Mouse (Mus musculus) forebrain, embryonic 14.5 days (tissue): ENCODE results near the gene Fosl1. TPM values are rescaled to one million over a fixed set of nuclear protein-coding genes. Genes with fewer than 3 reads are reported as not detected.
A peak's percentile ranks its signal among the peaks of the same experiment; 100 is the strongest.

Source experiments
- ATAC-seq: fragments of 200-750 bp; cut with Nextera tagmentation; 2 replicates; pipeline ENCODE4 v1.8.0; 2017; ENCODE audit warnings: mild to moderate bottlenecking, moderate library complexity
- DNase-seq: peaks from one replicate; pipeline ENCODE4 v3.0.0-alpha.2; 2015; ENCODE audit warnings: low spot score
- H3K27ac ChIP-seq: fragments of 300-500 bp; sonication (generic); 2 replicates; pipeline ENCODE4 v1.5.1; 2014; ENCODE audit warnings: low read depth, mild to moderate bottlenecking, control low read depth, low read length, moderate library complexity
- H3K27me3 ChIP-seq: fragments of 300-500 bp; sonication (generic); replicated peaks from 2 replicates; pipeline ENCODE4 v1.6.1; 2014; ENCODE audit warnings: low read length, control low read depth, mixed read lengths; ENCODE audit not compliant: control insufficient read depth, insufficient read depth
- H3K36me3 ChIP-seq: fragments of 300-500 bp; sonication (generic); 2 replicates; pipeline ENCODE4 v1.6.1; 2014; ENCODE audit warnings: low read length, control low read depth; ENCODE audit not compliant: control insufficient read depth, insufficient read depth
- H3K4me1 ChIP-seq: fragments of 300-500 bp; sonication (generic); 2 replicates; pipeline ENCODE4 v1.6.1; 2014; ENCODE audit warnings: antibody characterized with exemption, low read length, control low read depth; ENCODE audit not compliant: control insufficient read depth, insufficient read depth
- H3K4me2 ChIP-seq: fragments of 300-500 bp; sonication (generic); 2 replicates; pipeline ENCODE4 v1.6.1; 2014; ENCODE audit warnings: mild to moderate bottlenecking, control low read depth, low read length
- H3K4me3 ChIP-seq: fragments of 300-500 bp; sonication (generic); 2 replicates; pipeline ENCODE4 v1.5.1; 2014; ENCODE audit warnings: low read depth, low read length, control low read depth
- H3K9ac ChIP-seq: fragments of 300-500 bp; sonication (generic); 2 replicates; pipeline ENCODE4 v1.6.1; 2014; ENCODE audit warnings: mild to moderate bottlenecking, low read length, control low read depth, moderate library complexity
- H3K9me3 ChIP-seq: fragments of 300-500 bp; sonication (generic); replicated peaks from 2 replicates; pipeline ENCODE4 v1.6.1; 2016; ENCODE audit warnings: low read length, control low read depth, mixed read lengths; ENCODE audit not compliant: control insufficient read depth
- WGBS: fragments of 180-500 bp; shearing (Covaris S2); extraction: QIAGEN DNeasy Blood & Tissue Kit; methylation state at CpG from one replicate; pipeline ENCODE4 v1.1.7; 2014; 5-methylcytosine and 5-hydroxymethylcytosine counted together
- polyA plus RNA-seq: library from polyadenylated mRNA; unstranded; fragments of >200 nt; fragmentation: Nextera tagmentation; extraction: Ambion mirVana; gene quantifications from 2 replicates; pipeline ENCODE4 v1.2.1, GENCODE M21; 2014

Fosl1 gene
- polyA plus RNA-seq, 1 experiment from 2014 or later = not detected

DNA sequence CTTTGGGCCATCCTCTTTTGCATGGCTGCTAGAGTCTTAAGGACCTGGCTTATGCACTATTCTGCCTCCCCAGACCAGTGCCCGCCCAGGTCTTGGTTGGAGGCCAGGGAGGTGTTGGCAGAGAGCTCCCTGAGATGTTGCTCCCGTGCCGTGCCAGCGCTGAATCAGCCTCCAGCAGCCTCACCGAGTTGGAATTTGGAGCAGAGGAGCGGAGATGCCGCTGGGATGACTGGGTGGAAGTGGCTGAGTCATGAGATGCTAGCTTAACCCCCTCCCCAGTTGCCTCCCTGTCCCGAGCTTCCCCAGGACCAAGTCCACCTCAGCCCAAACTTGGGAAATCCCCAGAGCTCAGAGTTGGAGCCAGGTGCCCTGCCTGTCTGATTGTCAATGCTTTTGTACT is 17.5 kb upstream of the Fosl1 start:
- Histone ChIP-seq H3K4me1 (peaks cover 16% of the 10 kb centered on the region), H3K4me2 (no peak overlapping the region), H3K4me3 (no peak overlapping the region), H3K27ac (no peak overlapping the region), H3K9me3 (no peaks in the 10 kb centered on the region), H3K27me3 (no peaks in the 10 kb centered on the region), H3K9ac (no peak overlapping the region), H3K36me3 (peaks cover 14% of the 10 kb centered on the region)
- DNase-seq (no peak), ATAC-seq (no peak)
- WGBS = 71% methylated on average over 8 of the region's 8 CpGs

DNA sequence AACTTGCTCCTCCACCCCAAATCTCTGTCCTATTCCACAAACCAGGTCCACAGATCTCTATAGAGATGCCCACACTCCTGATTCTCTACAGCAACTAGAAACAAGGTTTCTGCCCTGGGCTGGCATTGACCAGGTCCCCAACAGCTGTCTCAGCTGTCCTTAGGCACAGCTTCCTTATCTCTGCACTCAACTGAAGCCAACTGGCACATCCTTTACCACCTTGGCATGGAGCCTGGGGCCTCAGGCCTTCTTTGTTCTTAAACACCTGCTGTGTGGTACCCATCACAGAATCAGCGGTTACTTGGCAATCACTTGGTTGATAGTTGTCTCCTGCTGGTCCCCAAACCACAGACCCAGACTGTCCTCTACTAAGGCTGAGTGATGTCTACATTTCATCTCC is 16.9 kb upstream of the Fosl1 start:
- 57% methylated on average over 1 of the region's 1 CpGs for WGBS
- Histone ChIP-seq H3K36me3 (peaks cover 14% of the 10 kb centered on the region), H3K4me1 (peaks cover 16% of the 10 kb centered on the region), H3K9ac (no peak overlapping the region), H3K4me3 (no peak overlapping the region), H3K27me3 (no peaks in the 10 kb centered on the region), H3K4me2 (no peak overlapping the region), H3K9me3 (no peaks in the 10 kb centered on the region), H3K27ac (no peak overlapping the region)
- ATAC-seq = no peak
- no peak for DNase-seq

DNA sequence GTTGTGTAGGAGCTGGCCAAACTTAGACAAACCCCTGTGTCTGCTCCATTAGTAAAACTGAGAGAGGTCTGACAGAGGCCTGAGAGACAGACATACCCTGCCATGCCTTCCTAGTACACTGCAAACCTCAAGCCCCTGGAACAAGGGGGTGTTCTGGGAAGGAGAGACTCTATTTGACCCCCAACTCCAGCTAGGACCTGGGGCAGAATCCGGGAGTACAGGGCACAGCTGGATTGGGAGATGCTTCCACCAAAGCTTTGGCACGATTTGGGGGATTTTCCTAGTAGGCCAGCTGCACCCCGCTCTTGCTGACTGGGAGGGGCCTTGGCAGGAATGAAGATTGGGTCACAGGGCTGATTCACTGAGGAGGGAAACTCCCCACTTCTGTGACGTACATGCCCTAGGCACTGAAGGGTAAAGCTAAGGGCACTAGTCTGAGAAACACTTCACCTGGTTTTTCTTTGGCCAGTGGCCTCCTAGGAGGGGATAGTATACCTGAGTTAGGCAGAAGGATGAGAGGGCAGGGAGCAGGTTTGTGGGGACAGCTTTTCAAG is 15.4 kb upstream of the Fosl1 start:
- DNase-seq = no peak

DNA sequence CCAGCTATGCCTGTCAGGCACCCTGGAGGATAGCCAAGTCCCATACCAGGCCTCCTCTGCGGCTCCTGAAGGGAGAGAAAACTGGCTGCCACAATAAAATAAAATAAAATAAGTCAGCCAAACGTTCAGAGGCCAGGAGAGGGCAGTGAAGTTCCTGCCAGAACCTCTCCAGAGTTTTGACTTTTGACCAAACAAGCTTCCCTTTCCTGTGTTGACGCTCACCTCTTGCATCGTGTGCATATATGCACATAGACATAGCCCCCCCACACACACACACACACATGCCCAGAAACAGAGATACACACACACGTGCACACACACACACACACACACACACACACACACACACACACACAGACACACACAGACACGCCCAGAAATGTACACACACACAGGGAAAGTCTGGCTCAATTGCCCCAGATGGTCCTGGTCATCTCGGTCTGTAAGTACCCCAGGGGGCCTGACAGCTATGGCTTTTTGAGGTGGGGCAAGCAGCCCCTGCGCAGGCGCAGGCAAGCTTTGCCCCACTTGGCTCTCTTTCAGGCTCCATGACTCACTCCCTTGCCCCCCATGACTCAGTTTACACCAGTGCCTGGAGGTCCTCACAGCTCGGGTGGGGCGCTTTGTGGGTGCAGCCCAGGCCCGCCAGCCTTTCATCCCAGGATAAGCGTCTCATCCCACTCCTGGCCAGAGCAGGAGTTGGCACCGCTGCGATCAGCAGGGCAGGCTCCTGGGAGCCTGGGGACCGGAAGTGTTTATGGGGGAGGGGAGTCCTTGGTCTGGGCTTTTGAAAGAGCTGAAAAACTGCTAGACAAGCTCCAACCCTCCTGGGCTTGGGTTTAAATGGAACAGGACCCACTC is 14.1 kb upstream of the Fosl1 start:
- Histone ChIP-seq H3K4me3 (no peak overlapping the region), H3K9ac (peak overlapping the region; percentile 10; the same call in 1 of the 2 replicates), H3K27ac (no peak overlapping the region), H3K36me3 (no peaks in the 10 kb centered on the region), H3K27me3 (no peaks in the 10 kb centered on the region), H3K9me3 (no peaks in the 10 kb centered on the region), H3K4me1 (peaks cover 7% of the 10 kb centered on the region; the same call in 1 of the 2 replicates), H3K4me2 (peak overlapping the region; percentile 40)
- DNase-seq = peak; percentile 16
- WGBS = 20% methylated on average over 16 of the region's 16 CpGs
- ATAC-seq = no peak

More for the DNA sequence above, 15.4 kb upstream of the Fosl1 start:
- H3K9ac ChIP-seq = no peak overlapping the region
- no peak for ATAC-seq
- H3K36me3 ChIP-seq = peaks cover 4% of the 10 kb centered on the region
- WGBS = 73% methylated on average over 4 of the region's 4 CpGs
- no peaks in the 10 kb centered on the region for H3K9me3 ChIP-seq
- H3K4me1 ChIP-seq = peaks cover 7% of the 10 kb centered on the region; the same call in 1 of the 2 replicates
- no peak overlapping the region for H3K4me3 ChIP-seq
- no peaks in the 10 kb centered on the region for H3K27me3 ChIP-seq
- H3K27ac ChIP-seq = no peak overlapping the region
- H3K4me2 ChIP-seq = no peak overlapping the region

DNA sequence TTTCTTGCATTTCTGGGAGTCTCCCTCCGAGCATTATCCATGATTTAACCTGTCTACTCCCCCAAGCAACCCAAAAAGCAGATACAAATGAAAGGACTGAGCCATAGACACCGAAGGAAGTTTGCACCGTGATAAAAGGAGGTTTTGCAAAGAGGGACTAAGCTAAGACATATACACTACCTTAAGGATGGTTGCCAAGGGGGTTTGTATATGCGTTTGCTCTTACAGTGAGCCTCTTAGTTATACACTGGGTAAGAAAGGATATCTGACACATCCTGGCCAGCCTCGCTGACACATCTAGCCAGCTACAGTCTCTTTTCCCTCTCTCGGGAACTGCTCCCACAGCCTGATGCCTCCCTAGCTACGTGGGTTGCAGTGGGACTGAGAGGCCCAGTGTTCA is 13.4 kb upstream of the Fosl1 start:
- H3K36me3 ChIP-seq = no peaks in the 10 kb centered on the region
- 75% methylated on average over 7 of the region's 7 CpGs for WGBS
- H3K27ac ChIP-seq = no peak overlapping the region
- no peak overlapping the region for H3K9ac ChIP-seq
- no peak overlapping the region for H3K4me2 ChIP-seq
- H3K9me3 ChIP-seq = no peaks in the 10 kb centered on the region
- DNase-seq (no peak), ATAC-seq (no peak)
- no peak overlapping the region for H3K4me3 ChIP-seq
- no peaks in the 10 kb centered on the region for H3K27me3 ChIP-seq
- H3K4me1 ChIP-seq = peaks cover 7% of the 10 kb centered on the region; the same call in 1 of the 2 replicates

DNA sequence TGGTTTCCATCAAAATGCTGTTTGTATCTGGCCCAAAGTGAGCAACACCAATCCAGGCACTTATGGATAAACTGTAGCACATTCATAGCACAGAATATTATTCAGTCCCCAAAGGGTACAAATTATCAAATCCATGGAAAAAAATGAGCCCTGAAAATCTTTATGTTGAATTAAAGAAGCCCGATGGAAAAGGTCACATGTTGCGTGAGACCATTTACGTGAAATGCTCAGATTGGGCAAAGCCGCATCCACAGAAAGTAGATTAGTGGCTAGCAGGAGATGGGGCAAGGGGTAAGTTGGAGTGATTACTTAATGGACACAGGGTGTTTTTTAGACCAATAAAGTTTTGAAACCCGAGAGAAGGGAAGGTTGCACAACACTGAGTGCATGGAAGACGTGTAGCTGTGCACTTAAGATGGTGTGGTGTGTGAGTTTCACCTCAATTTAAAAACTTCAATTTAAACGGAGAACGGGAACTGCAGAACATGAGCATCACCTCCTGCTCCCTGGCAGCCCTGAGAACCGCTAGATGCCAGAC is 2.9 kb upstream of the Fosl1 start:
- Histone ChIP-seq H3K4me2 (no peak overlapping the region), H3K4me1 (peaks cover 2% of the 10 kb centered on the region; the same call in 1 of the 2 replicates), H3K4me3 (no peak overlapping the region), H3K36me3 (no peaks in the 10 kb centered on the region), H3K27me3 (peaks cover 34% of the 10 kb centered on the region), H3K9ac (no peak overlapping the region), H3K9me3 (no peaks in the 10 kb centered on the region), H3K27ac (no peak overlapping the region)
- WGBS = 64% methylated on average over 9 of the region's 9 CpGs
- no peak for ATAC-seq
- no peak for DNase-seq

DNA sequence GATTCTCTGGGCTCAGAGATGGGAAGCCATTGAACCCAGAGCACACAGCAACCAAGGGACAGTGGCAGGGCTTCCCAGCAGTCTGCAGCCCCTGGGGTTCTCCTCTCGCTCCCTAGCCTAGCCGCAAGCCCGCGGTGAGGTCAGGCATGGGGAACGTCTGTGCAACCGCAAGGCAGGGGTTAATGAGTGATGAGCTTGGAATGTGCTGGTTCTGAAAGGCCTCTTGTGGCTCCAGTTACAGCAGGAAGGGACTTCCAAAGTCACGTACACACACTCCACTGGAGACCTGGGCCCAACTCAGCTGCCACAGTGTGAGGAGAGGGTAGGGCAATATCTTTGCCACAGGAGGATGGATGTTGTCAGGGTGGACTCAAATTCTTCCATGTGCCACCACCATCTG is 2.4 kb upstream of the Fosl1 start:
- no peak for DNase-seq
- H3K27ac ChIP-seq = no peak overlapping the region
- H3K4me2 ChIP-seq = no peak overlapping the region
- no peak overlapping the region for H3K4me3 ChIP-seq
- WGBS = 45% methylated on average over 7 of the region's 7 CpGs
- H3K36me3 ChIP-seq = no peaks in the 10 kb centered on the region
- peaks cover 2% of the 10 kb centered on the region; the same call in 1 of the 2 replicates for H3K4me1 ChIP-seq
- ATAC-seq = no peak
- H3K27me3 ChIP-seq = peaks cover 34% of the 10 kb centered on the region
- H3K9me3 ChIP-seq = no peaks in the 10 kb centered on the region
- no peak overlapping the region for H3K9ac ChIP-seq

DNA sequence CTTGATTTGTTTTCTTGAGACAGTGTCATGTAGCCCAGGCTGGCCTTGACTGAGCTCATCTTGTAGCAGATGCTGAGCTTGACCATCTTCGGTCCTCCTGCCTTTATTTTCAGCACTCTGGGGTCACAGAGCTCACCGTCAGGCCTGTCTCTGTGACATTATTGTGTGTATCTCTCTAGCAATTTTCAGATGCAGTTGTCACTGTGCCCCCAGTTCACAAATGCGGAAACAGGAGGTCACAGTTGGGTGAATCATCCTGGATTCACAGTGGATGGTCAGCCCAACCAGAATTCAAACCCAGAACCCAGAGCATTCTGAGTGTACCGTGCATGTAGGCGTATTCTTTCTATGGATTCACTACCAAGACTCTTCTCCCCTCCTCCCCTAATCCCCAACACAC is 1.6 kb upstream of the Fosl1 start:
- peaks cover 2% of the 10 kb centered on the region; the same call in 1 of the 2 replicates for H3K4me1 ChIP-seq
- 86% methylated on average over 5 of the region's 5 CpGs for WGBS
- no peak for DNase-seq
- no peaks in the 10 kb centered on the region for H3K9me3 ChIP-seq
- no peaks in the 10 kb centered on the region for H3K36me3 ChIP-seq
- no peak for ATAC-seq
- no peak overlapping the region for H3K9ac ChIP-seq
- H3K27me3 ChIP-seq = peaks cover 34% of the 10 kb centered on the region
- no peak overlapping the region for H3K4me3 ChIP-seq
- H3K27ac ChIP-seq = no peak overlapping the region
- no peak overlapping the region for H3K4me2 ChIP-seq
